Comparison of ENCODE assay signal across 8 mouse cellular contexts in genomic region chr17:28875316-28875715, GRCm38 (mm10). TPM values are rescaled to one million over a fixed set of nuclear protein-coding genes. Genes with fewer than 3 reads are reported as not detected.
A peak's percentile ranks its signal among the peaks of the same experiment; 100 is the strongest.
DNase-seq lines count a peak whose midpoint lies in the region; ATAC-seq lines count a peak whose summit lies in the region.

No protein-coding gene starts in this region.

- H3K9ac ChIP-seq in liver, embryonic 11.5 days (ENCODE audit: low read depth, low read length), result no peak overlapping the region
- no peak overlapping the region for H3K9ac ChIP-seq in heart, embryonic 14.5 days (ENCODE audit: low read length)
- no peak overlapping the region for H3K9ac ChIP-seq in hindbrain, embryonic 14.5 days

- H3K27me3 ChIP-seq in liver, embryonic 11.5 days (replicated peaks; ENCODE audit: control insufficient read depth, insufficient read depth, low read length), result peaks cover 4% of the 10 kb centered on the region
- H3K27me3 ChIP-seq in embryonic facial prominence, embryonic 10.5 days (replicated peaks; ENCODE audit: low read depth, poor library complexity, severe bottlenecking), result peaks cover 30% of the 10 kb centered on the region
- H3K27me3 ChIP-seq in heart, embryonic 14.5 days (ENCODE audit: control insufficient read depth, insufficient read depth, low read length), result peaks cover 5% of the 10 kb centered on the region
- H3K27me3 ChIP-seq in hindbrain, embryonic 14.5 days (ENCODE audit: control insufficient read depth, insufficient read depth, low read length), result peaks cover 3% of the 10 kb centered on the region; the same call in 1 of the 2 replicates

- no peaks in the 10 kb centered on the region for H3K36me3 ChIP-seq in liver, embryonic 11.5 days (ENCODE audit: control insufficient read depth, insufficient read depth, low read length)
- H3K36me3 ChIP-seq in embryonic facial prominence, embryonic 10.5 days (replicated peaks), result no peaks in the 10 kb centered on the region
- H3K36me3 ChIP-seq in heart, embryonic 14.5 days (ENCODE audit: control insufficient read depth, insufficient read depth, low read length), result no peaks in the 10 kb centered on the region
- no peaks in the 10 kb centered on the region for H3K36me3 ChIP-seq in hindbrain, embryonic 14.5 days (replicated peaks; ENCODE audit: control insufficient read depth, insufficient read depth)

- no peak overlapping the region for H3K4me2 ChIP-seq in liver, embryonic 11.5 days
- H3K4me2 ChIP-seq in heart, embryonic 14.5 days (ENCODE audit: low read length), result peak overlapping the region; percentile 3; the same call in 1 of the 2 replicates
- H3K4me2 ChIP-seq in hindbrain, embryonic 14.5 days (replicated peaks), result no peak overlapping the region

- no peaks in the 10 kb centered on the region for H3K9me3 ChIP-seq in liver, embryonic 11.5 days (ENCODE audit: control insufficient read depth, low read length)
- no peaks in the 10 kb centered on the region for H3K9me3 ChIP-seq in embryonic facial prominence, embryonic 10.5 days
- H3K9me3 ChIP-seq in heart, embryonic 14.5 days (ENCODE audit: control insufficient read depth, low read length), result no peaks in the 10 kb centered on the region
- H3K9me3 ChIP-seq in hindbrain, embryonic 14.5 days (ENCODE audit: control insufficient read depth, low read length), result no peaks in the 10 kb centered on the region

- H3K27ac ChIP-seq in liver, embryonic 11.5 days (ENCODE audit: low read depth, low read length), result no peak overlapping the region
- H3K27ac ChIP-seq in embryonic facial prominence, embryonic 10.5 days (replicated peaks), result no peak overlapping the region
- H3K27ac ChIP-seq in heart, embryonic 14.5 days (replicated peaks in 1 of 2; ENCODE audit: control insufficient read depth in 1 of 2, insufficient read depth in 1 of 2, low read depth in 2 of 2, low read length in 2 of 2), result peak overlapping the region; percentile 29 to 40; a peak in 2 of 4 replicates
- H3K27ac ChIP-seq in hindbrain, embryonic 14.5 days, result no peak overlapping the region

- 45% methylated on average over 8 of the region's 8 CpGs for WGBS in liver, embryonic 11.5 days
- WGBS in embryonic facial prominence, embryonic 10.5 days, result 51% methylated on average over 8 of the region's 8 CpGs
- 25% methylated on average over 8 of the region's 8 CpGs for WGBS in heart, embryonic 14.5 days
- WGBS in hindbrain, embryonic 14.5 days, result 50% methylated on average over 8 of the region's 8 CpGs

- peak; percentile 64 for DNase-seq in liver
- no peak for DNase-seq in liver, embryonic 11.5 days (ENCODE audit: low spot score)
- peak; percentile 43 for DNase-seq in embryonic facial prominence, embryonic 10.5 days (ENCODE audit: low spot score)
- DNase-seq in layer of hippocampus, postnatal 10 days (ENCODE audit: low spot score in 2 of 2), result peak; percentile 44 to 61
- peak; percentile 75 for DNase-seq in lung, postnatal 36 days
- no peak for DNase-seq in hindbrain, embryonic 14.5 days (ENCODE audit: low spot score)

- H3K4me1 ChIP-seq in liver, embryonic 11.5 days (replicated peaks; ENCODE audit: control insufficient read depth, insufficient read depth, low read length), result no peaks in the 10 kb centered on the region; the same call in none of the 2 replicates
- H3K4me1 ChIP-seq in embryonic facial prominence, embryonic 10.5 days, result peaks cover 16% of the 10 kb centered on the region
- peaks cover 9 to 10% of the 10 kb centered on the region in 2 experiments for H3K4me1 ChIP-seq in heart, embryonic 14.5 days (ENCODE audit: control insufficient read depth in 2 of 2, insufficient read depth in 2 of 2, low read length in 2 of 2)
- peaks cover 8% of the 10 kb centered on the region for H3K4me1 ChIP-seq in hindbrain, embryonic 14.5 days (replicated peaks; ENCODE audit: control insufficient read depth, insufficient read depth, low read length)

- no peak overlapping the region for H3K4me3 ChIP-seq in liver, embryonic 11.5 days (ENCODE audit: low read depth, low read length)
- no peak overlapping the region for H3K4me3 ChIP-seq in embryonic facial prominence, embryonic 10.5 days
- H3K4me3 ChIP-seq in heart, embryonic 14.5 days (ENCODE audit: control insufficient read depth in 1 of 2, insufficient read depth in 1 of 2, low read depth in 1 of 2, low read length in 2 of 2), result no peak overlapping the region
- H3K4me3 ChIP-seq in hindbrain, embryonic 14.5 days (replicated peaks; ENCODE audit: low read length), result no peak overlapping the region

- ATAC-seq in liver, embryonic 11.5 days (replicated peaks; ENCODE audit: low FRiP score), result no peak
- peak; percentile 43; the same call in 1 of the 2 replicates for ATAC-seq in heart, embryonic 14.5 days (ENCODE audit: insufficient number of reproducible peaks, insufficient read depth, low FRiP score, low read depth)
- ATAC-seq in hindbrain, embryonic 14.5 days (ENCODE audit: low FRiP score), result no peak
- ATAC-seq in megakaryocyte-erythroid progenitor cell, adult 5-6 weeks (replicated peaks; ENCODE audit: low FRiP score, low TSS enrichment, poor library complexity, severe bottlenecking), result no peak

RNA-seq across cellular contexts. Expression of gene Pnpla1, which starts 17.1 kb away (rescaled TPM):
- 0.05 TPM in 1 of 2 replicates, not detected in the other for polyA plus RNA-seq in liver, embryonic 11.5 days (2014; fragmentation: Nextera tagmentation; extraction: Ambion mirVana)
- polyA plus RNA-seq in embryonic facial prominence, embryonic 10.5 days (2016; fragmentation: Nextera tagmentation; extraction: Ambion mirVana), result 0.09 TPM in 1 of 2 replicates, not detected in the other
- 0.11 TPM in 1 of 2 replicates, not detected in the other for polyA plus RNA-seq in heart, embryonic 14.5 days (2014; fragmentation: Nextera tagmentation; extraction: Ambion mirVana)
- total RNA-seq in layer of hippocampus, postnatal 10 days (2021), result under 1 TPM; 0.27 to 0.46 TPM
- polyA plus RNA-seq in hindbrain, embryonic 14.5 days (2014; fragmentation: Nextera tagmentation; extraction: Ambion mirVana), result 0.07 TPM in 1 of 2 replicates, not detected in the other
- total RNA-seq in megakaryocyte-erythroid progenitor cell, adult 5-6 weeks (2014; fragmentation: Nextera tagmentation), result not detected in 2 replicates
- total RNA-seq in megakaryocyte-erythroid progenitor cell, adult 5-6 weeks (2017), result not detected in 2 replicates

RNA-seq across cellular contexts. Expression of gene 4930539E08Rik, which starts 39.8 kb away (rescaled TPM):
- polyA plus RNA-seq in liver, embryonic 11.5 days (2014; fragmentation: Nextera tagmentation; extraction: Ambion mirVana), result 0.08 and 0.48 TPM in 2 replicates
- polyA plus RNA-seq in embryonic facial prominence, embryonic 10.5 days (2016; fragmentation: Nextera tagmentation; extraction: Ambion mirVana), result 0.10 and 0.17 TPM in 2 replicates
- 0.09 TPM in 2 replicates for polyA plus RNA-seq in heart, embryonic 14.5 days (2014; fragmentation: Nextera tagmentation; extraction: Ambion mirVana)
- 1 to 10 TPM; 4.7 to 5.1 TPM for total RNA-seq in layer of hippocampus, postnatal 10 days (2021)
- 1.2 and 1.3 TPM in 2 replicates for polyA plus RNA-seq in hindbrain, embryonic 14.5 days (2014; fragmentation: Nextera tagmentation; extraction: Ambion mirVana)
- 0.20 and 0.33 TPM in 2 replicates for total RNA-seq in megakaryocyte-erythroid progenitor cell, adult 5-6 weeks (2014; fragmentation: Nextera tagmentation)
- 0.23 and 0.66 TPM in 2 replicates for total RNA-seq in megakaryocyte-erythroid progenitor cell, adult 5-6 weeks (2017)

Comparison
In these comparisons a context has a peak if more than half of its experiments do, and no peak if none do; other contexts are left out.
1. DNase-seq: peak in liver (single experiment), embryonic facial prominence, embryonic 10.5 days (single experiment), layer of hippocampus, postnatal 10 days (2 of 2) and lung, postnatal 36 days (single experiment); none in liver, embryonic 11.5 days (single experiment) and hindbrain, embryonic 14.5 days (single experiment).
2. H3K27ac ChIP-seq: peak in heart, embryonic 14.5 days (2 of 2); none in liver, embryonic 11.5 days (single experiment), embryonic facial prominence, embryonic 10.5 days (single experiment) and hindbrain, embryonic 14.5 days (single experiment).